Mouse (Mus musculus) intestine, embryonic 14.5 days (tissue): ENCODE measurements around the gene Wdr13. TPM values are rescaled to one million over a fixed set of nuclear protein-coding genes. Genes with fewer than 3 reads are reported as not detected.

Source experiments
- ATAC-seq: fragments of 200-750 bp; cut with Nextera tagmentation; replicated peaks from 2 replicates; pipeline ENCODE4 v1.8.0; 2017; ENCODE audit warnings: low read depth, moderate number of reproducible peaks, moderate TSS enrichment, moderate library complexity; ENCODE audit not compliant: low FRiP score, low TSS enrichment
- DNase-seq: peaks from one replicate; pipeline ENCODE4 v3.0.0-alpha.2; 2018; ENCODE audit warnings: low spot score
- H3K27ac ChIP-seq: fragments of 300-500 bp; sonication (generic); 2 replicates; pipeline ENCODE4 v1.5.1; 2014; ENCODE audit warnings: low read depth, mild to moderate bottlenecking, control low read depth
- H3K27me3 ChIP-seq: fragments of 300-500 bp; sonication (generic); replicated peaks from 2 replicates; pipeline ENCODE4 v1.6.1; 2014; ENCODE audit warnings: low read length, control low read depth; ENCODE audit not compliant: control insufficient read depth, insufficient read depth
- H3K36me3 ChIP-seq: fragments of 300-500 bp; sonication (generic); 2 replicates; pipeline ENCODE4 v1.6.1; 2014; ENCODE audit warnings: low read length, control low read depth; ENCODE audit not compliant: control insufficient read depth, insufficient read depth
- H3K4me1 ChIP-seq: fragments of 300-500 bp; sonication (generic); replicated peaks from 2 replicates; pipeline ENCODE4 v1.6.1; 2014; ENCODE audit warnings: low read length, control low read depth, mixed read lengths; ENCODE audit not compliant: control insufficient read depth, insufficient read depth
- H3K4me2 ChIP-seq: fragments of 300-500 bp; sonication (generic); 2 replicates; pipeline ENCODE4 v1.6.1; 2014; ENCODE audit warnings: low read length
- H3K4me3 ChIP-seq: fragments of 300-500 bp; sonication (generic); 2 replicates; pipeline ENCODE4 v1.5.1; 2014; ENCODE audit warnings: low read depth, low read length, control low read depth, mixed read lengths
- H3K9ac ChIP-seq: fragments of 300-500 bp; sonication (generic); 2 replicates; pipeline ENCODE4 v1.6.1; 2014; ENCODE audit warnings: mild to moderate bottlenecking, low read length
- H3K9me3 ChIP-seq: fragments of 300-500 bp; sonication (generic); 2 replicates; pipeline ENCODE4 v1.6.1; 2016; ENCODE audit warnings: low read length, control low read depth; ENCODE audit not compliant: control insufficient read depth
- whole genome bisulfite sequencing: fragments of 180-500 bp; shearing (Covaris S2); extraction: QIAGEN DNeasy Blood & Tissue Kit; methylation state at CpG from one replicate; pipeline ENCODE4 v1.1.7; 2014; 5-methylcytosine and 5-hydroxymethylcytosine counted together
- polyA plus RNA-seq: library from polyadenylated mRNA; unstranded; fragments of >200 nt; fragmentation: Nextera tagmentation; extraction: Ambion mirVana; gene quantifications from 2 replicates; pipeline ENCODE4 v1.2.1, GENCODE M21; 2014

The Wdr13 gene
- polyA plus RNA-seq, 1 experiment from 2014 or later = 23.3 TPM

- Histone ChIP-seq H3K4me3 (no peak overlapping the region), H3K9ac (no peak overlapping the region), H3K27me3 (no peaks in the 10 kb centered on the region), H3K27ac (no peak overlapping the region), H3K4me1 (no peaks in the 10 kb centered on the region), H3K4me2 (no peak overlapping the region), H3K36me3 (no peaks in the 10 kb centered on the region), H3K9me3 (no peaks in the 10 kb centered on the region)
- DNase-seq (no peak), ATAC-seq (no peak)
- WGBS = 82% methylated on average over 5 of the region's 5 CpGs
These were observed 30.4 kb upstream of the Wdr13 start for GRCm38 (mm10) chrX:8163076-8163475.

GRCm38 (mm10) chrX:8145153-8145991 is 12.7 kb upstream of the Wdr13 start, which contains the start of gene Rbm3:
TSS of gene Rbm3 (minus strand) at chrX:8145880.
- Histone ChIP-seq H3K36me3 (peaks cover 30% of the 10 kb centered on the region), H3K4me1 (0 out of 2 replicates have a peak, but pooled peaks cover 2% of the 10 kb centered on the region), H3K9me3 (no peaks in the 10 kb centered on the region), H3K4me3 (peak within 1 kb of the TSS; percentile 54), H3K27me3 (no peaks in the 10 kb centered on the region), H3K4me2 (peak within 1 kb of the TSS; percentile 58), H3K27ac (peak within 1 kb of the TSS; percentile 99), H3K9ac (peak within 1 kb of the TSS; percentile 80)
- DNase-seq = peak; percentile 78
- WGBS = 21% methylated on average over 63 of the region's 65 CpGs
- peak; percentile 95 for ATAC-seq

GRCm38 (mm10) chrX:8143750-8144149 is 11.1 kb upstream of the Wdr13 start:
- Histone ChIP-seq H3K4me2 (peak overlapping the region; percentile 58), H3K27me3 (no peaks in the 10 kb centered on the region), H3K36me3 (peaks cover 44% of the 10 kb centered on the region), H3K9me3 (no peaks in the 10 kb centered on the region), H3K4me1 (0 out of 2 replicates have a peak, but pooled peaks cover 2% of the 10 kb centered on the region), H3K27ac (no peak overlapping the region), H3K4me3 (peak overlapping the region; percentile 54), H3K9ac (peak overlapping the region; percentile 80)
- no peak for DNase-seq
- WGBS = 76% methylated on average over 7 of the region's 7 CpGs
- no peak for ATAC-seq

- 86% methylated on average over 7 of the region's 7 CpGs for WGBS
- H3K4me3 ChIP-seq = no peak overlapping the region
- peaks cover 49% of the 10 kb centered on the region for H3K36me3 ChIP-seq
- DNase-seq = no peak
- no peaks in the 10 kb centered on the region for H3K27me3 ChIP-seq
- ATAC-seq = no peak
- 0 out of 2 replicates have a peak, but pooled peaks cover 2% of the 10 kb centered on the region for H3K4me1 ChIP-seq
- no peak overlapping the region for H3K27ac ChIP-seq
- H3K9me3 ChIP-seq = no peaks in the 10 kb centered on the region
- H3K4me2 ChIP-seq = no peak overlapping the region
- H3K9ac ChIP-seq = no peak overlapping the region
These were observed 10.3 kb upstream of the Wdr13 start for GRCm38 (mm10) chrX:8142948-8143347.

- H3K4me1 ChIP-seq = 0 out of 2 replicates have a peak, but pooled peaks cover 2% of the 10 kb centered on the region
- ATAC-seq = no peak
- H3K4me3 ChIP-seq = no peak overlapping the region
- no peak for DNase-seq
- H3K4me2 ChIP-seq = no peak overlapping the region
- no peak overlapping the region for H3K9ac ChIP-seq
- no peaks in the 10 kb centered on the region for H3K9me3 ChIP-seq
- H3K36me3 ChIP-seq = peaks cover 50% of the 10 kb centered on the region
- 78% methylated on average over 3 of the region's 3 CpGs for whole genome bisulfite sequencing
- no peak overlapping the region for H3K27ac ChIP-seq
- H3K27me3 ChIP-seq = no peaks in the 10 kb centered on the region
These were observed 8.4 kb upstream of the Wdr13 start for GRCm38 (mm10) chrX:8141058-8141457.

DNA sequence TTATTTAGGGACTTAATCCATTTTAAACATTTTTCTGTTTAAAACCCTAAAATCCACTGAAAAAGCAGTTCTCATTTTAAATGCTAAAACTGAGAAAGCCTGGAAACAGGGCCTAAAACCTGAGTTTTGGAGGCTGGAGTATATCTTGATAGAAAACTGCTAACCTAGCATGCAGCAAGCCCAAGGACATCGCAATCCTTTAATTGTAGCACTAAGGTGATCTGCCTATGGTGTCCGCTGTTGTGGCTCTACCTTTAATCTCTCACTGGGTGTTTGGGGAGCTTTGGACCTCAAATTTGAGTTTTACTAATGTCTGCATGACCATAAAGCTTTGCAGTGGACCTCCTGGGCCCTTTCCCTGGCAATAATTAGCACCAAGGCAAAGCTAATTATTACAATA is 7.8 kb upstream of the Wdr13 start:
- DNase-seq (no peak), ATAC-seq (no peak)
- WGBS = 92% methylated on average over 2 of the region's 2 CpGs
- no peak overlapping the region for H3K9ac ChIP-seq
- H3K27ac ChIP-seq = no peak overlapping the region
- no peaks in the 10 kb centered on the region for H3K9me3 ChIP-seq
- no peaks in the 10 kb centered on the region for H3K27me3 ChIP-seq
- H3K4me2 ChIP-seq = no peak overlapping the region
- H3K36me3 ChIP-seq = peaks cover 50% of the 10 kb centered on the region
- no peak overlapping the region for H3K4me3 ChIP-seq
- 0 out of 2 replicates have a peak, but pooled peaks cover 2% of the 10 kb centered on the region for H3K4me1 ChIP-seq

- Histone ChIP-seq H3K9ac (no peak overlapping the region), H3K36me3 (peaks cover 50% of the 10 kb centered on the region), H3K27me3 (no peaks in the 10 kb centered on the region), H3K9me3 (no peaks in the 10 kb centered on the region), H3K4me1 (0 out of 2 replicates have a peak, but pooled peaks cover 2% of the 10 kb centered on the region), H3K27ac (no peak overlapping the region), H3K4me2 (no peak overlapping the region), H3K4me3 (no peak overlapping the region)
- ATAC-seq = no peak
- 37% methylated on average over 1 of the region's 1 CpGs for WGBS
- no peak for DNase-seq
These were observed 6.8 kb upstream of the Wdr13 start for GRCm38 (mm10) chrX:8139480-8139879.

DNA sequence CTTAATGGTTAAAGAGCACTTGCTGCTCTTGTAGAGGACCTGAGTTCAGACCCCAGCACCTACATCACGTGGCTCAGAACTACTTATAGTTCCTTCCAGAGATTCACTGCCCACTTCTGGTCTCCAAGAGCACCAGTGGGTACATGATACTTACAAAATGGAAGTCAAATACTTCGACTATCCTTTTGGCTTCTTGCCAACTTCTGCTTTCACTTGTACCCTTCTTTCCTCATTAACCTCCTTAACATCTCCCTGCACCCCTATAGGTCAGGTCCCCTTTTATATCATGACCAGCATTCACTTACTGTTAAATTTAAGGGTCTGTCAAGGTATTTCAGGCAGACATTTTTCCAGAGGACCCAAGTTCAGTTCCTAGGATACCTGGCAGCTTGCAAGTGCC is 3.2 kb upstream of the Wdr13 start:
- Histone ChIP-seq H3K27me3 (no peaks in the 10 kb centered on the region), H3K4me3 (no peak overlapping the region), H3K27ac (no peak overlapping the region), H3K4me2 (no peak overlapping the region), H3K9ac (no peak overlapping the region), H3K4me1 (no peaks in the 10 kb centered on the region), H3K36me3 (peaks cover 25% of the 10 kb centered on the region), H3K9me3 (no peaks in the 10 kb centered on the region)
- WGBS = 48% methylated on average over 2 of the region's 2 CpGs
- DNase-seq (no peak), ATAC-seq (no peak)
